Mouse (Mus musculus) neural tube, embryonic 14.5 days (tissue): ENCODE measurements around the gene Efna3. TPM values are rescaled to one million over a fixed set of nuclear protein-coding genes. Genes with fewer than 3 reads are reported as not detected.

ENCODE experiments used
- ATAC-seq: fragments of 200-750 bp; cut with Nextera tagmentation; 2 replicates; pipeline ENCODE4 v1.8.0; 2017; ENCODE audit warnings: low read depth, mild to moderate bottlenecking, moderate TSS enrichment, moderate library complexity
- H3K27ac ChIP-seq: fragments of 300-500 bp; sonication (generic); 2 replicates; pipeline ENCODE4 v1.5.1; 2014; ENCODE audit warnings: low read depth, mild to moderate bottlenecking, control low read depth, low read length, moderate library complexity, mixed read lengths
- H3K27me3 ChIP-seq: fragments of 300-500 bp; sonication (generic); 2 replicates; pipeline ENCODE4 v1.6.1; 2014; ENCODE audit warnings: low read length; ENCODE audit not compliant: control insufficient read depth, insufficient read depth
- H3K36me3 ChIP-seq: fragments of 300-500 bp; sonication (generic); 2 replicates; pipeline ENCODE4 v1.6.1; 2014; ENCODE audit warnings: low read length, mixed read lengths; ENCODE audit not compliant: control insufficient read depth, insufficient read depth
- H3K4me1 ChIP-seq: fragments of 300-500 bp; sonication (generic); 2 replicates; pipeline ENCODE4 v1.6.1; 2014; ENCODE audit warnings: low read length; ENCODE audit not compliant: control insufficient read depth, insufficient read depth
- H3K4me2 ChIP-seq: fragments of 300-500 bp; sonication (generic); 2 replicates; pipeline ENCODE4 v1.6.1; 2014; ENCODE audit warnings: mild to moderate bottlenecking, low read depth, low read length, control low read depth
- H3K4me3 ChIP-seq: fragments of 300-500 bp; sonication (generic); 2 replicates; pipeline ENCODE4 v1.5.1; 2014; ENCODE audit warnings: low read depth, low read length, control low read depth, mixed read lengths
- H3K9ac ChIP-seq: fragments of 300-500 bp; sonication (generic); replicated peaks from 2 replicates; pipeline ENCODE4 v1.6.1; 2014; ENCODE audit warnings: low read depth, mild to moderate bottlenecking, control low read depth, low read length, mixed read lengths
- H3K9me3 ChIP-seq: fragments of 300-500 bp; sonication (generic); 2 replicates; pipeline ENCODE4 v1.6.1; 2016; ENCODE audit warnings: low read length; ENCODE audit not compliant: control insufficient read depth
- WGBS: fragments of 180-500 bp; shearing (Covaris S2); extraction: QIAGEN DNeasy Blood & Tissue Kit; methylation state at CpG from one replicate; pipeline ENCODE4 v1.1.7; 2014; 5-methylcytosine and 5-hydroxymethylcytosine counted together
- polyA plus RNA-seq: library from polyadenylated mRNA; unstranded; fragments of >200 nt; fragmentation: Nextera tagmentation; extraction: Ambion mirVana; gene quantifications from 2 replicates; pipeline ENCODE4 v1.2.1, GENCODE M21; 2014

Gene Efna3
- polyA plus RNA-seq, 1 experiment from 2014 or later, result 96.9 TPM

GRCm38 (mm10) chr3:89298908-89299307 is 23.9 kb downstream of the Efna3 start:
- H3K9me3 ChIP-seq, result no peaks in the 10 kb centered on the region
- no peak overlapping the region for H3K9ac ChIP-seq
- ATAC-seq, result no peak
- 77% methylated on average over 6 of the region's 6 CpGs for WGBS
- no peak overlapping the region for H3K4me2 ChIP-seq
- H3K36me3 ChIP-seq, result no peaks in the 10 kb centered on the region
- H3K4me1 ChIP-seq, result no peaks in the 10 kb centered on the region
- H3K27ac ChIP-seq, result no peak overlapping the region
- H3K4me3 ChIP-seq, result no peak overlapping the region
- no peaks in the 10 kb centered on the region for H3K27me3 ChIP-seq

- WGBS, result 82% methylated on average over 11 of the region's 11 CpGs
- ATAC-seq, result no peak
- no peak overlapping the region for H3K27ac ChIP-seq
These were observed 25.9 kb downstream of the Efna3 start for GRCm38 (mm10) chr3:89296761-89297396.

GRCm38 (mm10) chr3:89295685-89296230 is 27.0 kb downstream of the Efna3 start:
- ATAC-seq, result no peak
- no peaks in the 10 kb centered on the region for H3K27me3 ChIP-seq
- H3K4me2 ChIP-seq, result no peak overlapping the region
- no peak overlapping the region for H3K4me3 ChIP-seq
- no peaks in the 10 kb centered on the region for H3K4me1 ChIP-seq
- 89% methylated on average over 8 of the region's 8 CpGs for WGBS
- H3K36me3 ChIP-seq, result no peaks in the 10 kb centered on the region
- no peak overlapping the region for H3K27ac ChIP-seq
- no peaks in the 10 kb centered on the region for H3K9me3 ChIP-seq
- H3K9ac ChIP-seq, result no peak overlapping the region

More at GRCm38 (mm10) chr3:89296761-89297396, 25.9 kb downstream of the Efna3 start:
- H3K9me3 ChIP-seq, result no peaks in the 10 kb centered on the region
- H3K4me3 ChIP-seq, result no peak overlapping the region
- H3K36me3 ChIP-seq, result no peaks in the 10 kb centered on the region
- H3K4me1 ChIP-seq, result no peaks in the 10 kb centered on the region
- H3K4me2 ChIP-seq, result no peak overlapping the region
- no peaks in the 10 kb centered on the region for H3K27me3 ChIP-seq
- no peak overlapping the region for H3K9ac ChIP-seq

GRCm38 (mm10) chr3:89294195-89294594 is 28.6 kb downstream of the Efna3 start:
- Histone ChIP-seq H3K9me3 (no peaks in the 10 kb centered on the region), H3K36me3 (no peaks in the 10 kb centered on the region), H3K4me1 (no peaks in the 10 kb centered on the region), H3K9ac (no peak overlapping the region), H3K27me3 (no peaks in the 10 kb centered on the region), H3K27ac (no peak overlapping the region), H3K4me2 (no peak overlapping the region), H3K4me3 (no peak overlapping the region)
- ATAC-seq, result no peak
- 77% methylated on average over 5 of the region's 5 CpGs for WGBS

- Histone ChIP-seq H3K27ac (no peak overlapping the region), H3K4me3 (no peak overlapping the region), H3K27me3 (no peaks in the 10 kb centered on the region), H3K36me3 (no peaks in the 10 kb centered on the region), H3K9me3 (no peaks in the 10 kb centered on the region), H3K9ac (no peak overlapping the region), H3K4me1 (no peaks in the 10 kb centered on the region), H3K4me2 (no peak overlapping the region)
- 92% methylated on average over 11 of the region's 11 CpGs for WGBS
- no peak for ATAC-seq
These were observed 29.4 kb downstream of the Efna3 start for GRCm38 (mm10) chr3:89293247-89293918.

GRCm38 (mm10) chr3:89292303-89292702 is 30.5 kb downstream of the Efna3 start:
- Histone ChIP-seq H3K4me3 (no peak overlapping the region), H3K9ac (no peak overlapping the region), H3K27ac (no peak overlapping the region), H3K4me1 (no peaks in the 10 kb centered on the region), H3K4me2 (no peak overlapping the region), H3K27me3 (no peaks in the 10 kb centered on the region), H3K9me3 (no peaks in the 10 kb centered on the region), H3K36me3 (no peaks in the 10 kb centered on the region)
- WGBS, result 51% methylated on average over 5 of the region's 5 CpGs
- ATAC-seq, result no peak

- Histone ChIP-seq H3K36me3 (no peaks in the 10 kb centered on the region), H3K9me3 (no peaks in the 10 kb centered on the region), H3K4me2 (no peak overlapping the region), H3K9ac (no peak overlapping the region), H3K27me3 (no peaks in the 10 kb centered on the region), H3K4me1 (no peaks in the 10 kb centered on the region), H3K4me3 (no peak overlapping the region), H3K27ac (no peak overlapping the region)
- ATAC-seq, result no peak
- WGBS, result 79% methylated on average over 10 of the region's 10 CpGs
These were observed 30.9 kb downstream of the Efna3 start for GRCm38 (mm10) chr3:89291874-89292273.

- no peaks in the 10 kb centered on the region for H3K36me3 ChIP-seq
- H3K27ac ChIP-seq, result no peak overlapping the region
- ATAC-seq, result no peak
- H3K4me1 ChIP-seq, result no peaks in the 10 kb centered on the region
- 68% methylated on average over 7 of the region's 7 CpGs for WGBS
- H3K27me3 ChIP-seq, result no peaks in the 10 kb centered on the region
- H3K9me3 ChIP-seq, result no peaks in the 10 kb centered on the region
- H3K4me2 ChIP-seq, result no peak overlapping the region
- H3K9ac ChIP-seq, result no peak overlapping the region
- no peak overlapping the region for H3K4me3 ChIP-seq
These were observed 34.2 kb downstream of the Efna3 start for GRCm38 (mm10) chr3:89288503-89288928.

- Histone ChIP-seq H3K4me2 (no peak overlapping the region), H3K4me1 (no peaks in the 10 kb centered on the region), H3K9ac (no peak overlapping the region), H3K4me3 (no peak overlapping the region), H3K9me3 (no peaks in the 10 kb centered on the region), H3K27ac (no peak overlapping the region), H3K36me3 (no peaks in the 10 kb centered on the region), H3K27me3 (no peaks in the 10 kb centered on the region)
- 62% methylated on average over 5 of the region's 5 CpGs for WGBS
- ATAC-seq, result no peak
These were observed 35.5 kb downstream of the Efna3 start for GRCm38 (mm10) chr3:89287286-89287685.
